Mouse (Mus musculus): ENCODE measurements at regions not wholly inside any gene's neighbourhood (a gene's known extent, or its start where the extent isn't known, plus 50 kb on each side); places are given as distances from the start of the nearest gene placed in this dataset.

- TF ChIP-seq CTCF (IDR thresholded peaks at IDR 0.05; ENCODE audit: insufficient read depth, low read length) (no peak), POLR2A (IDR thresholded peaks at IDR 0.05; ENCODE audit: borderline replicate concordance, extremely low read depth, low read depth, low read length) (no peak)
Observed at GRCm38 (mm10) chr15:51536317-51536716, 2348.4 kb upstream of the Gm7489 start.

All from lung, adult 2 months (tissue).